Mouse (Mus musculus): ENCODE results near the gene Gria3. TPM values are rescaled to one million over a fixed set of nuclear protein-coding genes. Genes with fewer than 3 reads are reported as not detected.

The Gria3 gene
- 7.4 and 7.8 TPM in 2 replicates for polyA plus RNA-seq (2016; fragmentation: Nextera tagmentation; extraction: Ambion mirVana)

GRCm38 (mm10) chrX:41400058-41400904 lies at the start of gene Gria3:
TSS of gene Gria3 (plus strand) at chrX:41400854.
- H3K9me3 ChIP-seq, result no peaks in the 10 kb centered on the region
- peak within 1 kb of the TSS; percentile 44 for H3K9ac ChIP-seq
- peak within 1 kb of the TSS; percentile 54 for H3K4me2 ChIP-seq (replicated peaks)
- H3K27ac ChIP-seq, result peak within 1 kb of the TSS; percentile 57; the same call in 1 of the 2 replicates
- ATAC-seq (ENCODE audit: insufficient number of reproducible peaks, insufficient read depth, low FRiP score, low TSS enrichment), result peak; percentile 68
- peak within 1 kb of the TSS; percentile 40 for H3K4me3 ChIP-seq
- H3K4me1 ChIP-seq, result no peaks in the 10 kb centered on the region
- H3K27me3 ChIP-seq, result no peaks in the 10 kb centered on the region
- 18% methylated on average over 21 of the region's 21 CpGs for WGBS
- no peaks in the 10 kb centered on the region for H3K36me3 ChIP-seq

- H3K36me3 ChIP-seq, result no peaks in the 10 kb centered on the region
- H3K4me3 ChIP-seq, result no peak overlapping the region
- H3K27ac ChIP-seq, result no peak overlapping the region
- no peaks in the 10 kb centered on the region for H3K9me3 ChIP-seq
- ATAC-seq (ENCODE audit: insufficient number of reproducible peaks, insufficient read depth, low FRiP score, low TSS enrichment), result no peak
- no peak overlapping the region for H3K9ac ChIP-seq
- H3K27me3 ChIP-seq, result no peaks in the 10 kb centered on the region
- WGBS, result 48% methylated on average over 7 of the region's 7 CpGs
- no peaks in the 10 kb centered on the region for H3K4me1 ChIP-seq
- no peak overlapping the region for H3K4me2 ChIP-seq (replicated peaks)
Observed at GRCm38 (mm10) chrX:41387086-41387485, 13.6 kb upstream of the Gria3 start.

- ATAC-seq (ENCODE audit: insufficient number of reproducible peaks, insufficient read depth, low FRiP score, low TSS enrichment), result no peak
- no peaks in the 10 kb centered on the region for H3K9me3 ChIP-seq
- 95% methylated on average over 1 of the region's 1 CpGs for WGBS
- no peak overlapping the region for H3K27ac ChIP-seq
- no peaks in the 10 kb centered on the region for H3K36me3 ChIP-seq
- no peak overlapping the region for H3K9ac ChIP-seq
- no peaks in the 10 kb centered on the region for H3K27me3 ChIP-seq
- no peaks in the 10 kb centered on the region for H3K4me1 ChIP-seq
- no peak overlapping the region for H3K4me3 ChIP-seq
- no peak overlapping the region for H3K4me2 ChIP-seq (replicated peaks)
Observed at GRCm38 (mm10) chrX:41389079-41389478, 11.6 kb upstream of the Gria3 start.

- no peaks in the 10 kb centered on the region for H3K36me3 ChIP-seq
- H3K4me2 ChIP-seq (replicated peaks), result no peak overlapping the region
- H3K4me1 ChIP-seq, result no peaks in the 10 kb centered on the region
- H3K9me3 ChIP-seq, result no peaks in the 10 kb centered on the region
- no peak overlapping the region for H3K27ac ChIP-seq
- no peak for ATAC-seq (ENCODE audit: insufficient number of reproducible peaks, insufficient read depth, low FRiP score, low TSS enrichment)
- H3K27me3 ChIP-seq, result no peaks in the 10 kb centered on the region
- no peak overlapping the region for H3K4me3 ChIP-seq
- no peak overlapping the region for H3K9ac ChIP-seq
Observed at GRCm38 (mm10) chrX:41398482-41398881, 2.2 kb upstream of the Gria3 start.

- Histone ChIP-seq H3K27me3 (no peaks in the 10 kb centered on the region), H3K9me3 (no peaks in the 10 kb centered on the region), H3K36me3 (no peaks in the 10 kb centered on the region), H3K4me1 (no peaks in the 10 kb centered on the region), H3K4me2 (replicated peaks) (peak overlapping the region; percentile 54), H3K27ac (no peak overlapping the region), H3K4me3 (peak overlapping the region; percentile 40), H3K9ac (peak overlapping the region; percentile 44; the same call in 1 of the 2 replicates)
- 24% methylated on average over 16 of the region's 17 CpGs for WGBS
- no peak for ATAC-seq (ENCODE audit: insufficient number of reproducible peaks, insufficient read depth, low FRiP score, low TSS enrichment)
Observed at GRCm38 (mm10) chrX:41401186-41401585, 532 bp downstream of the Gria3 start.

- Histone ChIP-seq H3K36me3 (no peaks in the 10 kb centered on the region), H3K9ac (peak overlapping the region; percentile 44; the same call in 1 of the 2 replicates), H3K4me2 (replicated peaks) (peak overlapping the region; percentile 54), H3K4me3 (peak overlapping the region; percentile 40), H3K4me1 (no peaks in the 10 kb centered on the region), H3K9me3 (no peaks in the 10 kb centered on the region), H3K27ac (peak overlapping the region; percentile 57), H3K27me3 (no peaks in the 10 kb centered on the region)
- no peak for ATAC-seq (ENCODE audit: insufficient number of reproducible peaks, insufficient read depth, low FRiP score, low TSS enrichment)
- 12% methylated on average over 20 of the region's 20 CpGs for WGBS
Observed at GRCm38 (mm10) chrX:41401590-41402240, 1.1 kb downstream of the Gria3 start.

- H3K4me3 ChIP-seq, result peak overlapping the region; percentile 40
- H3K4me1 ChIP-seq, result no peaks in the 10 kb centered on the region
- H3K4me2 ChIP-seq (replicated peaks), result peak overlapping the region; percentile 54
- H3K9me3 ChIP-seq, result no peaks in the 10 kb centered on the region
- no peak for ATAC-seq (ENCODE audit: insufficient number of reproducible peaks, insufficient read depth, low FRiP score, low TSS enrichment)
- H3K27me3 ChIP-seq, result no peaks in the 10 kb centered on the region
- no peaks in the 10 kb centered on the region for H3K36me3 ChIP-seq
- H3K9ac ChIP-seq, result no peak overlapping the region
- H3K27ac ChIP-seq, result no peak overlapping the region
- 9% methylated on average over 6 of the region's 6 CpGs for WGBS
Observed at GRCm38 (mm10) chrX:41402656-41403055, 2.0 kb downstream of the Gria3 start.

GRCm38 (mm10) chrX:41406288-41406687 lies 5.6 kb downstream of the Gria3 start:
- no peak overlapping the region for H3K4me3 ChIP-seq
- no peaks in the 10 kb centered on the region for H3K4me1 ChIP-seq
- H3K9me3 ChIP-seq, result no peaks in the 10 kb centered on the region
- WGBS, result 44% methylated on average over 9 of the region's 9 CpGs
- no peak overlapping the region for H3K9ac ChIP-seq
- no peak overlapping the region for H3K4me2 ChIP-seq (replicated peaks)
- no peaks in the 10 kb centered on the region for H3K36me3 ChIP-seq
- H3K27me3 ChIP-seq, result no peaks in the 10 kb centered on the region
- no peak overlapping the region for H3K27ac ChIP-seq
- ATAC-seq (ENCODE audit: insufficient number of reproducible peaks, insufficient read depth, low FRiP score, low TSS enrichment), result no peak

- H3K36me3 ChIP-seq, result no peaks in the 10 kb centered on the region
- no peaks in the 10 kb centered on the region for H3K4me1 ChIP-seq
- no peak overlapping the region for H3K9ac ChIP-seq
- H3K27ac ChIP-seq, result no peak overlapping the region
- no peak overlapping the region for H3K4me2 ChIP-seq (replicated peaks)
- H3K27me3 ChIP-seq, result no peaks in the 10 kb centered on the region
- ATAC-seq (ENCODE audit: insufficient number of reproducible peaks, insufficient read depth, low FRiP score, low TSS enrichment), result no peak
- H3K9me3 ChIP-seq, result no peaks in the 10 kb centered on the region
- WGBS, result 61% methylated on average over 1 of the region's 1 CpGs
- H3K4me3 ChIP-seq, result no peak overlapping the region
Observed at GRCm38 (mm10) chrX:41409791-41410190, 9.1 kb downstream of the Gria3 start.

- Histone ChIP-seq H3K4me3 (no peak overlapping the region), H3K36me3 (no peaks in the 10 kb centered on the region), H3K27ac (no peak overlapping the region), H3K4me1 (no peaks in the 10 kb centered on the region), H3K4me2 (replicated peaks) (no peak overlapping the region), H3K9me3 (no peaks in the 10 kb centered on the region), H3K27me3 (no peaks in the 10 kb centered on the region), H3K9ac (no peak overlapping the region)
- WGBS, result 73% methylated on average over 6 of the region's 6 CpGs
- no peak for ATAC-seq (ENCODE audit: insufficient number of reproducible peaks, insufficient read depth, low FRiP score, low TSS enrichment)
Observed at GRCm38 (mm10) chrX:41425651-41426050, 25.0 kb downstream of the Gria3 start.

GRCm38 (mm10) chrX:41428011-41428410 lies 27.4 kb downstream of the Gria3 start:
- ATAC-seq (ENCODE audit: insufficient number of reproducible peaks, insufficient read depth, low FRiP score, low TSS enrichment), result no peak
- Histone ChIP-seq H3K4me1 (no peaks in the 10 kb centered on the region), H3K36me3 (no peaks in the 10 kb centered on the region), H3K4me2 (replicated peaks) (no peak overlapping the region), H3K27me3 (no peaks in the 10 kb centered on the region), H3K4me3 (no peak overlapping the region), H3K27ac (no peak overlapping the region), H3K9ac (no peak overlapping the region), H3K9me3 (no peaks in the 10 kb centered on the region)
- WGBS, result 65% methylated on average over 5 of the region's 5 CpGs

- ATAC-seq (ENCODE audit: insufficient number of reproducible peaks, insufficient read depth, low FRiP score, low TSS enrichment), result no peak
- H3K27me3 ChIP-seq, result no peaks in the 10 kb centered on the region
- 22% methylated on average over 1 of the region's 1 CpGs for WGBS
Observed at GRCm38 (mm10) chrX:41435541-41435940, 34.9 kb downstream of the Gria3 start.

More at GRCm38 (mm10) chrX:41435541-41435940, 34.9 kb downstream of the Gria3 start:
- no peak overlapping the region for H3K9ac ChIP-seq
- no peak overlapping the region for H3K4me3 ChIP-seq
- H3K9me3 ChIP-seq, result no peaks in the 10 kb centered on the region
- no peaks in the 10 kb centered on the region for H3K36me3 ChIP-seq
- no peak overlapping the region for H3K4me2 ChIP-seq (replicated peaks)
- H3K27ac ChIP-seq, result no peak overlapping the region
- H3K4me1 ChIP-seq, result no peaks in the 10 kb centered on the region
